Mouse (Mus musculus): Measurements from ENCODE around the gene Gstt3.

DNA sequence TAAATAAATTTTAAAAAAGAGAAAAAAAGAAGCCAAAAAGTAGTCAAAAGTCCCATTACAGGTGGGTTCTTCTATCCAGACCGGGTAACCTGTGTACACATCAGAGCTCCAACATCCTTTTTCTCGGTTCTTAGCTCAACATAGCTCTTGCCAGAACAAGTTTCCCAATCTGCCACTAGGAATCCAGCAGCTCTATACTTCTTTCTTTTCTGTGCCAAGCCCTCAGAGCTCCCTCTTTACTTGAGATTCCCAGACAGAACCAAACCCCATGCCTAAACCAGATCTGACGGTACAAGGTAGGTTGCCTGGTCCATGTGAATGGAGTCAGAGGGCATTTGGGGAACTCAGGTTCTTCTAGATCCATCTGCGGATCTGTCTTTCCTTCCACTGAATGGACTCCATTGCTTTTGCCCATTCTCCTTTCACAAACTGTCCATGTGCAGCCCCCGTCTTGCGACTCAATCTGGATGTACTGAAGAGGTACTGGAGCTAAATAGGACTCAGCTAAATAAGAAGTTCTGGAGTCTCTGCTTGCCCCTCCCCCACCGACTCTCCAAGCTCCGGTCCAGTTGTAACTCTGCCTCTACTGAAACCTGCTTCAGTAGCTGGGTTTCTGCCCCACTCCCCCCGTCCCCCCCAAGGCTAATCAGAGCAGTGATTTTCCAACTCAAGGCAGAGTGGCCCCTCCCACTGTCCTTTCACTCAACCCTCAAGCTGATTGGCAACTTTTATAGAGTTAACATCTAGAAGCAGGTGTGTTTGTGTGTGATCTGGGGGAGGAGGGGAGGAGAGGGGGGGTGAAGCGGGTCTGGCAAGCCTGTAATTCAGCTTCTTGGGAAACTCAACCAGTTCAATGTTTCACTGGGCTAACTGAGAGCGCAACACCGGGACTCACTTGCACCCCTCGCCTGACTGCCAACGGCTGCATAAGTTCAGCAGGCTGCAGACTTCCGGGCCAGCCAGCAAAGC is 1.7 kb downstream of the Gstt3 start:
- no peak for TF ChIP-seq CTCF (IDR thresholded peaks at IDR 0.05; ENCODE audit: extremely low read depth, insufficient read depth, insufficient read length, insufficient replicate concordance)
- no peak for TF ChIP-seq POLR2A (IDR thresholded peaks at IDR 0.05; ENCODE audit: low read depth, low read length)
